Mouse (Mus musculus): ENCODE results near the gene Ywhah. TPM values are rescaled to one million over a fixed set of nuclear protein-coding genes. Genes with fewer than 3 reads are reported as not detected.
A peak's percentile ranks its signal among the peaks of the same experiment; 100 is the strongest.
"Not testable (repeated sequence)": the region's sequence is repeated elsewhere in the genome, so short reads cannot be mapped to it uniquely, and the experiment has no call there.

The Ywhah gene
- polyA plus RNA-seq, 1 experiment from 2014 or later, result 521 TPM

DNA sequence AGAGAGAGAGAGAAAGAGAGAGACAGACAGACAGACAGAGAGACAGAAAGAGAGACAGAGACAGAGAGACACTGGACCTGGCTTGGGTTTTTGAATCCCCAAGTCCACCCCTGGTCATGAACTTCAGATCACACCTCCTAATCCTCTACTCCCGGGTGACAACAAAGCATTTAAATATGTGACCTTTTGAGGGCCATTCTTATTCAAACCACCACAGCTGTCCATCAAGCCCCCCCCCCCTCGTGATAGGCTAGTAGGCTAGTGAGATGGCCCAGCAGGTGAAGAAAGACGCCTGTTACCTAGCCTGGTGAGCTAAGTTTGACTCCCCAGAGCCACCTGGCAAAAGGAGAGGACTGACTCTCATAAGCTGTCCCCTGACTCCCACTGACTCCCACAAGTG lies 16.3 kb downstream of the Ywhah start:
- Histone ChIP-seq H3K4me1 (ENCODE audit: control insufficient read depth, insufficient read depth, low read length) (peaks cover 18% of the 10 kb centered on the region), H3K9me3 (replicated peaks; ENCODE audit: control insufficient read depth, low read length) (no peaks in the 10 kb centered on the region), H3K4me3 (ENCODE audit: low read depth, low read length) (no peak overlapping the region), H3K36me3 (ENCODE audit: control insufficient read depth, insufficient read depth, low read length) (no peaks in the 10 kb centered on the region), H3K27me3 (replicated peaks; ENCODE audit: control insufficient read depth, insufficient read depth, low read length) (no peaks in the 10 kb centered on the region), H3K27ac (ENCODE audit: low read depth, low read length) (no peak overlapping the region), H3K9ac (ENCODE audit: low read length) (no peak overlapping the region), H3K4me2 (ENCODE audit: low read length) (no peak overlapping the region)
- DNase-seq (ENCODE audit: low spot score), result no peak
- 39% methylated on average over 3 of the region's 3 CpGs for WGBS
- ATAC-seq, result no peak

DNA sequence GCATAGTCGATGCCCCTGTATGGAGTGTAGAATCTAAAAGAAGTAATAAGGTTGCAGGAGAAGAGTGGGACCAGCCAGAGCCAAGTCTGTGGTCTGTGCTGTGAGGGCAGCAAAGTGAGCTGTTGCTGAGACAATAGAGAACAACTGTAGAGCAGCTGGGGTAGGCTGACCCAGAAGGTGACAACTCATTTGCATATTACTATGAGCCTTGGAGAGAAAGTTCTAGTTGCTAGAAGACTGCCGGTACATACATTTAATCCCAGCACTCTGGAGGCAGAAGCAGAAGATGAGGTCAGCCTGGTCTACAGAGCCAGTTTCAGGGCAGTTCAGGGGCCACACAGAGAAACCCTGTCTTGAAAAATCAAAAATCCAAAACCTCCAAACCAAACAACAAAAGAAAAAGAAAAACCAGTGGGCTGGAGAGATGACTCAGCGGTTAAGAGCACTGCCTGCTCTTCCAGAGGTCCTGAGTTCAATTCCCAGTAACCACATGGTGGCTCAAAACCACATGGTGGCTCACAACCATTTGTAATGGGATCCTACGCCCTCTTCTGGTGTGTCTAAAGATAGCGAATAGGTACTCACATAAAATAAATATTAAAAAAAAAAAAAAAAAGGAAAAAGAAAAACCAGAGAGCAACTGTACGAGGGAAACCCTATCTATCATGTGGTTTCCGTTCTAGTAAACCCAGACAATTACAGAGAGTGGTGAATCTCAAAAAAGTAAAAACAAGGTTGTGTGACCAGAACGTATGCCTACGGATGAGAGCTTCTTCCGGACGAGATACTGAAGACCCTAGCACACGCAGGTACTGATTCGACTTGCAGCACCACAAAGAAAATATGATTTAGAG lies 20.3 kb downstream of the Ywhah start:
- Histone ChIP-seq H3K4me1 (ENCODE audit: control insufficient read depth, insufficient read depth, low read length) (peaks cover 2% of the 10 kb centered on the region; the same call in 1 of the 2 replicates), H3K9ac (ENCODE audit: low read length) (no peak overlapping the region), H3K4me2 (ENCODE audit: low read length) (peak overlapping the region; percentile 38; the same call in 1 of the 2 replicates), H3K36me3 (ENCODE audit: control insufficient read depth, insufficient read depth, low read length) (no peaks in the 10 kb centered on the region), H3K9me3 (replicated peaks; ENCODE audit: control insufficient read depth, low read length) (no peaks in the 10 kb centered on the region), H3K27ac (ENCODE audit: low read depth, low read length) (no peak overlapping the region), H3K27me3 (replicated peaks; ENCODE audit: control insufficient read depth, insufficient read depth, low read length) (no peaks in the 10 kb centered on the region), H3K4me3 (ENCODE audit: low read depth, low read length) (no peak overlapping the region)
- WGBS, result 48% methylated on average over 13 of the region's 13 CpGs
- no peak for DNase-seq (ENCODE audit: low spot score)
- ATAC-seq, result no peak

DNA sequence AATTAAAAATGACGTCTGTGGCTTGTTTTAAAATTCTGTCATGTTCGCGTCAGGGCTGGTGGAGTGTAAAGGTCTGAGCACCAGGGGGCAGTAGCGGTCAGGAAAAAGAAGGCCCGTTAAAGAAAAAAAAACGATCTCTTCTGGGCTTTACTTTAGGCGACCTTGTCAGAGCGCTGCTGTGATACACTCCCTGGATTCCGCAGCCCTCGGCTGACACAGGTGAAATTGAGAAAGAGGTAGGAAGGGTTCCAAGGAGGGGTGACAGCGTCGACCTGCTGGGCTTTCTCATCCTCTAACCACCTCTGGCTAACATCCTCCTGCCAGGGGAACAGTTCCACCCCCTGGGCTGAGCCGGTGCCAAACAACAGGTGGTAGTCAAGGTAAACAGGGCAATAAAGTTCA lies 20.9 kb downstream of the Ywhah start:
- Histone ChIP-seq H3K4me3 (ENCODE audit: low read depth, low read length) (no peak overlapping the region), H3K36me3 (ENCODE audit: control insufficient read depth, insufficient read depth, low read length) (no peaks in the 10 kb centered on the region), H3K27ac (ENCODE audit: low read depth, low read length) (no peak overlapping the region), H3K4me1 (ENCODE audit: control insufficient read depth, insufficient read depth, low read length) (peaks cover 2% of the 10 kb centered on the region; the same call in 1 of the 2 replicates), H3K27me3 (replicated peaks; ENCODE audit: control insufficient read depth, insufficient read depth, low read length) (no peaks in the 10 kb centered on the region), H3K9ac (ENCODE audit: low read length) (peak overlapping the region; percentile 35; the same call in 1 of the 2 replicates), H3K9me3 (replicated peaks; ENCODE audit: control insufficient read depth, low read length) (no peaks in the 10 kb centered on the region), H3K4me2 (ENCODE audit: low read length) (peak overlapping the region; percentile 38)
- ATAC-seq (0 out of 2 replicates have a peak, but pooled peaks have one; percentile 12), DNase-seq (ENCODE audit: low spot score) (peak; percentile 83)
- WGBS, result 5% methylated on average over 13 of the region's 13 CpGs

GRCm38 (mm10) chr5:33040735-33041134 lies 22.1 kb downstream of the Ywhah start:
- not testable (repeated sequence) for H3K9ac ChIP-seq (ENCODE audit: low read length); DNase-seq (ENCODE audit: low spot score); H3K4me3 ChIP-seq (ENCODE audit: low read depth, low read length); H3K36me3 ChIP-seq (ENCODE audit: control insufficient read depth, insufficient read depth, low read length); H3K4me1 ChIP-seq (ENCODE audit: control insufficient read depth, insufficient read depth, low read length); H3K27ac ChIP-seq (ENCODE audit: low read depth, low read length); ATAC-seq; H3K27me3 ChIP-seq (replicated peaks; ENCODE audit: control insufficient read depth, insufficient read depth, low read length); H3K4me2 ChIP-seq (ENCODE audit: low read length); H3K9me3 ChIP-seq (replicated peaks; ENCODE audit: control insufficient read depth, low read length)
- WGBS, result 86% methylated on average over 1 of the region's 1 CpGs

- Histone ChIP-seq H3K4me1 (ENCODE audit: control insufficient read depth, insufficient read depth, low read length) (peaks cover 2% of the 10 kb centered on the region; the same call in 1 of the 2 replicates), H3K36me3 (ENCODE audit: control insufficient read depth, insufficient read depth, low read length) (no peaks in the 10 kb centered on the region), H3K9me3 (replicated peaks; ENCODE audit: control insufficient read depth, low read length) (no peaks in the 10 kb centered on the region), H3K9ac (ENCODE audit: low read length) (no peak overlapping the region), H3K27me3 (replicated peaks; ENCODE audit: control insufficient read depth, insufficient read depth, low read length) (no peaks in the 10 kb centered on the region), H3K27ac (ENCODE audit: low read depth, low read length) (no peak overlapping the region), H3K4me2 (ENCODE audit: low read length) (no peak overlapping the region), H3K4me3 (ENCODE audit: low read depth, low read length) (no peak overlapping the region)
- ATAC-seq (no peak), DNase-seq (ENCODE audit: low spot score) (no peak)
- 79% methylated on average over 10 of the region's 10 CpGs for whole genome bisulfite sequencing
These were observed 24.8 kb downstream of the Ywhah start for GRCm38 (mm10) chr5:33043397-33043796.

GRCm38 (mm10) chr5:33044636-33045315 lies 26.2 kb downstream of the Ywhah start:
- no peak overlapping the region for H3K4me2 ChIP-seq (ENCODE audit: low read length)
- no peaks in the 10 kb centered on the region for H3K27me3 ChIP-seq (replicated peaks; ENCODE audit: control insufficient read depth, insufficient read depth, low read length)
- H3K9me3 ChIP-seq (replicated peaks; ENCODE audit: control insufficient read depth, low read length), result no peaks in the 10 kb centered on the region
- 93% methylated on average over 12 of the region's 12 CpGs for WGBS
- H3K27ac ChIP-seq (ENCODE audit: low read depth, low read length), result no peak overlapping the region
- DNase-seq (ENCODE audit: low spot score), result no peak
- H3K4me3 ChIP-seq (ENCODE audit: low read depth, low read length), result no peak overlapping the region
- no peaks in the 10 kb centered on the region for H3K4me1 ChIP-seq (ENCODE audit: control insufficient read depth, insufficient read depth, low read length)
- ATAC-seq, result no peak
- no peak overlapping the region for H3K9ac ChIP-seq (ENCODE audit: low read length)
- no peaks in the 10 kb centered on the region for H3K36me3 ChIP-seq (ENCODE audit: control insufficient read depth, insufficient read depth, low read length)

DNA sequence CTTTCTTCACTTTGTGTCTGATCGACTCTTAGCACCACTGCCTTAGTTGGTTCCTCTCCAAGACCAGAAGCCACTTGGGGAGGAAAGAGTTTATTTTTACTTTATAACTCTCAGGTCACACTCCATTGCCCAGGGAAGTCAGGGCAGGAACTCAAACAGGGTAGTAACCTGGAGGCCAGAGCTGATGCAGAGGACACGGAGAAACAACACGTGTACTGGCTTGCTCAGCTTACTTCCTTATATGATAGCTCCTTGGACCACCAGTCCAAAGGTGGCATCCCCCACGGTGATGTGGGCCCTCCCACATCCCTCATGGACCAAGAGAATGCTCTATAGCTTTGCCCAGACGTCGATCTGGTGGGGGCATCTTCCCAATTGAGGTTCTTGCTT lies 26.7 kb downstream of the Ywhah start:
- no peak overlapping the region for H3K27ac ChIP-seq (ENCODE audit: low read depth, low read length)
- H3K9ac ChIP-seq (ENCODE audit: low read length), result no peak overlapping the region
- no peaks in the 10 kb centered on the region for H3K27me3 ChIP-seq (replicated peaks; ENCODE audit: control insufficient read depth, insufficient read depth, low read length)
- H3K36me3 ChIP-seq (ENCODE audit: control insufficient read depth, insufficient read depth, low read length), result no peaks in the 10 kb centered on the region
- ATAC-seq (no peak), DNase-seq (ENCODE audit: low spot score) (no peak)
- H3K4me1 ChIP-seq (ENCODE audit: control insufficient read depth, insufficient read depth, low read length), result no peaks in the 10 kb centered on the region
- no peak overlapping the region for H3K4me2 ChIP-seq (ENCODE audit: low read length)
- 92% methylated on average over 6 of the region's 6 CpGs for WGBS
- no peaks in the 10 kb centered on the region for H3K9me3 ChIP-seq (replicated peaks; ENCODE audit: control insufficient read depth, low read length)
- no peak overlapping the region for H3K4me3 ChIP-seq (ENCODE audit: low read depth, low read length)

- ATAC-seq, result no peak
These were observed 34.4 kb downstream of the Ywhah start for GRCm38 (mm10) chr5:33052849-33053582.

More at GRCm38 (mm10) chr5:33052849-33053582, 34.4 kb downstream of the Ywhah start:
- WGBS, result 85% methylated on average over 14 of the region's 14 CpGs
- Histone ChIP-seq H3K27me3 (replicated peaks; ENCODE audit: control insufficient read depth, insufficient read depth, low read length) (no peaks in the 10 kb centered on the region), H3K4me1 (ENCODE audit: control insufficient read depth, insufficient read depth, low read length) (no peaks in the 10 kb centered on the region), H3K9me3 (replicated peaks; ENCODE audit: control insufficient read depth, low read length) (no peaks in the 10 kb centered on the region), H3K36me3 (ENCODE audit: control insufficient read depth, insufficient read depth, low read length) (no peaks in the 10 kb centered on the region), H3K4me2 (ENCODE audit: low read length) (no peak overlapping the region), H3K27ac (ENCODE audit: low read depth, low read length) (no peak overlapping the region), H3K9ac (ENCODE audit: low read length) (no peak overlapping the region), H3K4me3 (ENCODE audit: low read depth, low read length) (no peak overlapping the region)
- no peak for DNase-seq (ENCODE audit: low spot score)
